Mouse (Mus musculus) cerebellum, adult 2 months (tissue): Measurements from ENCODE around the gene Nfxl1.

Source experiments
- CTCF ChIP-seq: fragments of 200-500 bp; IDR thresholded peaks from 2 replicates; pipeline ENCODE4 v1.5.1; 2011; ENCODE audit warnings: low read depth, mild to moderate bottlenecking, control low read depth, low read length, moderate library complexity, borderline replicate concordance; ENCODE audit not compliant: insufficient read depth
- POLR2A ChIP-seq: fragments of 200-500 bp; IDR thresholded peaks from 2 replicates; pipeline ENCODE4 v1.6.1; 2011; ENCODE audit warnings: low read length, control low read depth, borderline replicate concordance; ENCODE audit not compliant: insufficient read depth

DNA sequence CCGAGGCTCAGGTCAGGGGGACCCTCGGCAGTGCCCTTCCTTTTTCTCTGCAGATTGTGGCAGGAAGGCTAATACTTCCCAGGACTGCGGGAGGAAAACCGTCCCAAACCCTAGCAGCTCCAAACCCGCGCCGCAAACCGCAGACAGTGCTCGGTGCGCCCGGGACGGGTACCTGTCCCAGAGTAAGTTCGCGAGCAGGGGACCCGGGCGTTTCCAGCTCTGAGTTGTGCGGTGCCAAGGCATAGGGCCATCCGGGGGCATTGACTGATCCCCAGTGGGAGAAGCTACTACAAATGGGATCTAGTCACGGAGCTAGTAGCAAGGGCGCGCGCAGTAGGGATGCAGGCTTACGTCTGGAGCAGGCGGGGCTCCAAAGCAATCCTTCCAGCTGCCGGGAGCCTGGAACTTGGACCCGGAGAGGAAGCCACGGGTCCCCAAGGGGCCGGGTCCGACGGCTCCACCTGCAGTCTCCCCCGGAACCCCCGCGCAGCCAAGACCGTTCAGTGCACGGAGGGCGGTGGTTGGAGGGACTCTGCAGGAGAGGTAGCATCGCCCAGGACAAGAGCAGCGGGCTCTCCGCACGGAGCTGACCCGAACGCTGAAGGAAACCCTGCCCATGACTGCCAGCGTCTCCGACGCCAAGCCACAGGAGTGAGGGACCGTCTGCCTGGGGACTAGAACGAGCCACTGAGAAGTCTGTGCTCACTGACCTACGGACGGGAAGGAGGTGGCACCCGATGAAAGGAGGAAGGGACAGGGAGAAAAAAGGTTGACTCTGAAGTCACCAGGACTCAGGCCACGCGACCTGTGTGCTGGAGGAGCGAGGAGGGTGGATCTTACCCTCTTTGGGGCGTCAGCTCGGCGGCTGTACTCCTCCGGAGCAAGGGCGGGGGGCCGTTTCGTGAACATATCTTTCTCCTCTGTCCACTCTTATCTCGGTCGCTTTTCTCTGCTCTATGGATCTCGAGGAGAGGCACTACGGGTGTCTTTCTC, 55.7 kb downstream of the Nfxl1 start, which contains the start of gene Corin:
- TF ChIP-seq CTCF: no peak
- no peak for TF ChIP-seq POLR2A
